8 mouse cellular contexts compared by ENCODE assay signal in the genomic region with DNA sequence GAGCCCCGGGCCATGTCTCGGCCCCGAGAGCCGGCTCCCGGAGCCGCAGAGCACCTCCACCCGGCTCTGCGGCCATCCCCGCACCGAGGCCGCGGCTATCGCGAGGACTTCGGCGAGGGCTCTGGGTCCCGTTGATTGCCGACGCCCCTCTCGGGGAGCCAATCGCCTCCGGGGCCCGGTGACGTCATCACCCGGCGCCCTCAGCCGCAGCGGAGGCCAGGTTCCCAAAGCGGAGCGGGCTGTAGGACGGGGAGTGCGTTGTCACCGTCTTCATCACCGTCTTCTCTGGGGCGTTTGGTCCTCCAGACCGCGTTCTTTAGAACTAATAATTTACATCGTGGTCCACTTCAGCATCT. TPM values are rescaled to one million over a fixed set of nuclear protein-coding genes. Genes with fewer than 3 reads are reported as not detected.
A peak's percentile ranks its signal among the peaks of the same experiment; 100 is the strongest.
DNase-seq lines count a peak whose midpoint lies in the region; ATAC-seq lines count a peak whose summit lies in the region.

A gene (minus strand): TSS at position 123 of the 356 bp plus-strand sequence.

- intact Hi-C loops in gastrocnemius, postnatal 14 days (cut with DNase I; ENCODE audit: low total_unique reads), result loop anchor here (10.0 kb wide), 1 partner anchor 93 kb away; a partner anchor contains a TSS
- intact Hi-C loops in left cerebral cortex, postnatal 10 days (cut with DNase I), result loop anchor here (2.0 to 5.0 kb wide), 2 partner anchors 55 to 93 kb away; a partner anchor contains a TSS

- DNase-seq in adipocyte (ENCODE audit: low spot score), result peak; percentile 93
- DNase-seq in embryo, embryonic 10 days (ENCODE audit: low spot score), result peak; percentile 97
- peak; percentile 98 for DNase-seq in gastrocnemius, postnatal 14 days
- DNase-seq in left cerebral cortex, postnatal 10 days (ENCODE audit: extremely low spot score in 1 of 2, low spot score in 2 of 2), result peak; percentile 94 to 98
- DNase-seq in right cerebral cortex, postnatal 25 days, result peak; percentile 98
- peak; percentile 96 to 98 for DNase-seq in urinary bladder, postnatal 4 days (ENCODE audit: low spot score in 2 of 2)

- ATAC-seq in inflammation-experienced regulatory T-cells, adult 6 months, result peak; percentile 96
- ATAC-seq in megakaryocyte-erythroid progenitor cell, adult 5-6 weeks (replicated peaks; ENCODE audit: low FRiP score, low TSS enrichment, poor library complexity, severe bottlenecking), result peak; percentile 99

RNA-seq across cellular contexts. Expression of the gene that starts here (rescaled TPM):
- 10 to 100 TPM; 13.8 to 19.5 TPM for total RNA-seq in gastrocnemius, postnatal 14 days (2021)
- polyA plus RNA-seq in inflammation-experienced regulatory T-cells, adult 6 months (2017; shearing (Covaris generic)), result 10 to 100 TPM; 25.8 to 26.9 (median 26.6) TPM
- 10 to 100 TPM; 86.5 to 96.6 TPM for total RNA-seq in left cerebral cortex, postnatal 10 days (2021)
- 48.8 and 72.3 TPM in 2 replicates for total RNA-seq in megakaryocyte-erythroid progenitor cell, adult 5-6 weeks (2014; fragmentation: Nextera tagmentation)
- total RNA-seq in megakaryocyte-erythroid progenitor cell, adult 5-6 weeks (2017), result 51.4 and 57.0 TPM in 2 replicates

Comparison
In these comparisons a context has a peak if more than half of its experiments do, and no peak if none do; other contexts are left out.
1. Peak in every context shown above with its lines: DNase-seq and ATAC-seq.